Mouse (Mus musculus) stomach, embryonic 16.5 days (tissue): ENCODE results near the gene Fam72a. TPM values are rescaled to one million over a fixed set of nuclear protein-coding genes. Genes with fewer than 3 reads are reported as not detected.
"Not testable (repeated sequence)": the region's sequence is repeated elsewhere in the genome, so short reads cannot be mapped to it uniquely, and the experiment has no call there.

Experiments used
- ATAC-seq: fragments of 200-750 bp; cut with Nextera tagmentation; 2 replicates; pipeline ENCODE4 v1.8.0; 2017; ENCODE audit warnings: moderate number of reproducible peaks, moderate TSS enrichment; ENCODE audit not compliant: insufficient read depth, low FRiP score
- H3K27ac ChIP-seq: fragments of 300-500 bp; sonication (generic); 2 replicates; pipeline ENCODE4 v1.5.1; 2014; ENCODE audit warnings: low read length
- H3K27me3 ChIP-seq: fragments of 300-500 bp; sonication (generic); 2 replicates; pipeline ENCODE4 v1.6.1; 2014; ENCODE audit warnings: low read length, control low read depth, mixed read lengths; ENCODE audit not compliant: control insufficient read depth, insufficient read depth
- H3K36me3 ChIP-seq: fragments of 300-500 bp; sonication (generic); 2 replicates; pipeline ENCODE4 v1.6.1; 2014; ENCODE audit warnings: low read length; ENCODE audit not compliant: control insufficient read depth, insufficient read depth
- H3K4me1 ChIP-seq: fragments of 300-500 bp; sonication (generic); 2 replicates; pipeline ENCODE4 v1.6.1; 2014; ENCODE audit warnings: low read length, control low read depth, mixed read lengths; ENCODE audit not compliant: control insufficient read depth, insufficient read depth
- H3K4me2 ChIP-seq: fragments of 300-500 bp; sonication (generic); 2 replicates; pipeline ENCODE4 v1.6.1; 2014; ENCODE audit warnings: low read depth, low read length, mixed read lengths
- H3K4me3 ChIP-seq: fragments of 300-500 bp; sonication (generic); replicated peaks from 2 replicates; pipeline ENCODE4 v1.5.1; 2014; ENCODE audit warnings: mild to moderate bottlenecking, low read length
- H3K9ac ChIP-seq: fragments of 300-500 bp; sonication (generic); 2 replicates; pipeline ENCODE4 v1.6.1; 2014; ENCODE audit warnings: low read length
- H3K9me3 ChIP-seq: fragments of 300-500 bp; sonication (generic); replicated peaks from 2 replicates; pipeline ENCODE4 v1.6.1; 2016; ENCODE audit warnings: low read length, control low read depth; ENCODE audit not compliant: control insufficient read depth
- WGBS: fragments of 180-500 bp; shearing (Covaris S2); extraction: QIAGEN DNeasy Blood & Tissue Kit; methylation state at CpG from one replicate; pipeline ENCODE4 v1.1.7; 2014; 5-methylcytosine and 5-hydroxymethylcytosine counted together
- polyA plus RNA-seq: library from polyadenylated mRNA; unstranded; fragments of >200 nt; fragmentation: Nextera tagmentation; extraction: Ambion mirVana; gene quantifications from 2 replicates; pipeline ENCODE4 v1.2.1, GENCODE M21; 2015

Gene Fam72a
- polyA plus RNA-seq, 1 experiment from 2014 or later = 1.7 TPM

DNA sequence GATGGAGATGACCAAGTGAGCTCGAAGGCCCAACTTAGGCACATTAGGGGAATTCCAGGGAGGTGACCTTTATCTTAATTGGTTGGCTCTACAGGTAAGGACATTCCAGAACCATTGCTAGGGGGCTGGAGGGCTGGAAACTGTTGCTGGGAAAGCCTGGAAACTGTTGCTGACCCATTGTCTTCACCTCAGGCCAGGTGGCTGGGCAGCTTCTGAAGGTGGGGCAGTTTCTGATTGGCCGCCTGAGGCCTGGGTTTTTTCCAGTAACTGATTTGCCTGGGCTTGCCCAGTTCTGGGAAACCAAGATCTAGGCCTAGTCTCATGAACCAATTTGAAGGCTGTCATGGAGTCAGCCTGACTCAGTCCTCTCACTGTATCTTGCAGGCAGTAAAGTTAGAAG, 34.4 kb downstream of the Fam72a start:
- Histone ChIP-seq H3K4me1 (no peaks in the 10 kb centered on the region), H3K36me3 (no peaks in the 10 kb centered on the region), H3K4me3 (no peak overlapping the region), H3K4me2 (no peak overlapping the region), H3K9ac (no peak overlapping the region), H3K9me3 (no peaks in the 10 kb centered on the region), H3K27ac (no peak overlapping the region), H3K27me3 (no peaks in the 10 kb centered on the region)
- WGBS = 84% methylated on average over 2 of the region's 2 CpGs
- ATAC-seq = no peak

DNA sequence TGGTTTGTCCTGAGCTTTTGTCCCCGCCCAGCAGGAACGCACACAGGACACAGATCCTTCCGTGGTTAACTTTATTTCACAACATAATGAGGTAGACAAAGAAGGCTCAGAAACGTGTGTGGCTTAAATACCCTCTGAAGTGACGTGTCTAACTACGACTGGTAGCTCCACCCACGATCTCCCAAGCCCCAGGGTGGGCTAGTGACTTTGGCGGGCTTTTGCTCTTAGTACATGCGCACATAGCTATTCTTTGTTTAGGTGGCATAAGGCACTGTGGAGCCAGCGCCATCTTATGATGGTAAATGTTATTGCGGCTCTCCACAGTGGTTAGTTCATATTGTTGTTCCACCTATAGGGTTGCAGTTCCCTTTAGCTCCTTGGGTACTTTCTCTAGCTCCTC, 38.4 kb downstream of the Fam72a start:
- H3K4me2 ChIP-seq, H3K4me1 ChIP-seq, H3K36me3 ChIP-seq, H3K27me3 ChIP-seq, H3K27ac ChIP-seq, H3K9me3 ChIP-seq, H3K4me3 ChIP-seq, H3K9ac ChIP-seq, ATAC-seq: not testable (repeated sequence)
- 42% methylated on average over 11 of the region's 11 CpGs for WGBS

DNA sequence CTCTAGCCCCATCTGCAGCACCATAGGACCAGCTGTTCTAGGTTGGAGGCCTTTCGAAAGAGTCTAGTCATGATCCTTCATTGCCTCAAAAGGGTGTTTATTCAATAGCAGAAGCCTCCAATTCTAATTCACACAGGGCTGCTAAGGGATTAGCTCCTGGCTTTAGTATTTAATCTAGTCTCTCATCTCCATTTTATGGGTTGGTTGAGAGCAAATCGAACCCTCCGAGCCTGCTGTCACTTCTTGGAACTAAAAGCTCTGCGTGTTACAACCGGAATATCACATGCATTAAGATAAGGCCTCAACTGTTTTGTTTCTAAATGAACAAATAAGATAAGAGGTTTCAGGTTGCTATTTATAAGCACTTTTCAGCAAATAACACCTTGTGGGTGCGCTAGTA, 42.0 kb downstream of the Fam72a start:
- WGBS = 69% methylated on average over 6 of the region's 6 CpGs
- Histone ChIP-seq H3K4me3 (no peak overlapping the region), H3K9me3 (no peaks in the 10 kb centered on the region)

DNA sequence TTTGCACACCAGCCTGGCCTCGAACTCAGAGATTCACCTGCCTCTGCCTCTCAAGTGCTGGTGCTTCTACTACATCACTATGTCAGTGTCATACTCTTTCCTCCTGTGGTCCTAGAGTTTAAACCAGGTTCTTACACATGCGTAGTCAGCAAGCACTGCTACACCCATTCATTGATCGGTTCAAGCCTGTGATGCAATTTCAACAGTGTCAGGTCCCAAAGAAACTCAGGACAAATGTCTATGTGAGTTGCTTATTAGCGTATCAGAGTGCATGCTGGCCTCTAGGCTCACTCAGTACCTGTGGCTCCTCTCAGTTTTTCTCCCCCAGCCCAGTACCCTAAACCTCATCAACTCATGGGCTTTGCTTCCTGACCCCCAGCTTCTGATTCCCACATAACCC, 42.7 kb downstream of the Fam72a start:
- H3K4me1 ChIP-seq = no peaks in the 10 kb centered on the region
- H3K9ac ChIP-seq = no peak overlapping the region
- WGBS = 88% methylated on average over 4 of the region's 4 CpGs
- no peaks in the 10 kb centered on the region for H3K36me3 ChIP-seq
- no peak overlapping the region for H3K4me2 ChIP-seq
- ATAC-seq = no peak
- no peaks in the 10 kb centered on the region for H3K9me3 ChIP-seq
- no peak overlapping the region for H3K4me3 ChIP-seq
- H3K27me3 ChIP-seq = no peaks in the 10 kb centered on the region
- no peak overlapping the region for H3K27ac ChIP-seq

More for the DNA sequence above, 42.0 kb downstream of the Fam72a start:
- H3K27me3 ChIP-seq = no peaks in the 10 kb centered on the region
- no peaks in the 10 kb centered on the region for H3K4me1 ChIP-seq
- no peak for ATAC-seq
- no peak overlapping the region for H3K4me2 ChIP-seq
- no peak overlapping the region for H3K27ac ChIP-seq
- no peak overlapping the region for H3K9ac ChIP-seq
- H3K36me3 ChIP-seq = no peaks in the 10 kb centered on the region

DNA sequence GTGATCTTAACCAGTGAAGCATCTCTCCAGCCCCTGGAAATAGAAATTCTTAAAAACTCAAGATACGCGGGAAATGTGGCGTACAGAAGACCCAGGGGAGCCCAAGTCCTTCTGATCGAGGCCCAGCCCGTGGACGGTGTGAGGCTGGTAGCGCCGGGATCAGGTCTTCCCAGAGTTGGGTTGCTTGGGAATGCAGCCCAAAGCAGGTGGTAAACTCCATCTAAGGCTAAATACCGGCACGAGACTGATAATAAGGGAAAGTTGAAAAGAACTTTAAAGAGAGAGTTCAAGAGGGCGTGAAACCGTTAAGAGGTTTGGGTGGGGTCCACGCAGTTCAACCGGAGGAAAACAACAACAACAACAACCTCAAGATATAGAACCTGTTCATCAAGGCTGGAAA, 46.0 kb downstream of the Fam72a start:
- H3K9ac ChIP-seq = no peak overlapping the region
- 94% methylated on average over 14 of the region's 14 CpGs for WGBS
- peak; percentile 74; the same call in 1 of the 2 replicates for ATAC-seq

DNA sequence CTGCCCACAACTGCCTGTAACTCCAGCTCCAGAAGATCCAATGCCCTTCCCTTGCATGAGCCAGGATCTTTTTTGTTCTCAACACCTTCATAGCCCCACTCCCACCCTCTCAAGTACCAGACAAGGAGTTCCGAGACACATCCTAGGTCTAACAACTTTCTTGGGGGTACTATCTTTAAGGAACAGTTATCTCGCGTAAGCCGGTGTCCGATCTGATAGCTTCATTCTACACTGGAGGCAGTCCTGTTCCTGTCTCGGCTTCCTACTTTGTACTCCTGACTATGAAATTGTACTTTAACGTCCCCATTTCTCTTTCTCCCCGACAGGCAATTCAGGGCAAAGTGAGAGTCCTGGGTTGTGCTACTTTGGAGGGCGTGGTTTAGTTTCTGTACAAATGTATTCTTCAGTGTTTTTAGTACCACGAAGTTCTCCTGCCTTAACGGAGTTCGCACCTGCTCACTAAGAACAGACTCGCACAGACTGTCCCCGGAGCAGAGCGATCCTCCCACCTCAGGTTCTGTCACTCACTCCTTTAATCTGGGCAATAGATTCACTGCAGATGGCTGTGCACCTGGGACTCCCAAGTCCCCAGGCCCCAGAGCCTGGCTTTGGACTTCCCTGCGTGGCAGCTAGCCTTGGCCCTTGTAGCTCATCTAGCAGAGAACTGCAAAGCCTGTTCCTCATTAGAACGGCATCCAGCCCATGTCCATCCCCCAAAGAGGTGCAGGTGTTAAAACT, 51.4 kb downstream of the Fam72a start:
- no peaks in the 10 kb centered on the region for H3K36me3 ChIP-seq
- no peak overlapping the region for H3K4me2 ChIP-seq
- H3K27ac ChIP-seq = no peak overlapping the region
- no peak overlapping the region for H3K4me3 ChIP-seq
- no peak overlapping the region for H3K9ac ChIP-seq
- 75% methylated on average over 17 of the region's 17 CpGs for WGBS
- no peaks in the 10 kb centered on the region for H3K27me3 ChIP-seq
- no peaks in the 10 kb centered on the region for H3K9me3 ChIP-seq
- H3K4me1 ChIP-seq = no peaks in the 10 kb centered on the region
- no peak for ATAC-seq

More for the DNA sequence above, 46.0 kb downstream of the Fam72a start:
- Histone ChIP-seq H3K4me1 (no peaks in the 10 kb centered on the region), H3K27me3 (no peaks in the 10 kb centered on the region), H3K4me3 (no peak overlapping the region), H3K27ac (no peak overlapping the region), H3K4me2 (no peak overlapping the region), H3K36me3 (no peaks in the 10 kb centered on the region), H3K9me3 (no peaks in the 10 kb centered on the region)

DNA sequence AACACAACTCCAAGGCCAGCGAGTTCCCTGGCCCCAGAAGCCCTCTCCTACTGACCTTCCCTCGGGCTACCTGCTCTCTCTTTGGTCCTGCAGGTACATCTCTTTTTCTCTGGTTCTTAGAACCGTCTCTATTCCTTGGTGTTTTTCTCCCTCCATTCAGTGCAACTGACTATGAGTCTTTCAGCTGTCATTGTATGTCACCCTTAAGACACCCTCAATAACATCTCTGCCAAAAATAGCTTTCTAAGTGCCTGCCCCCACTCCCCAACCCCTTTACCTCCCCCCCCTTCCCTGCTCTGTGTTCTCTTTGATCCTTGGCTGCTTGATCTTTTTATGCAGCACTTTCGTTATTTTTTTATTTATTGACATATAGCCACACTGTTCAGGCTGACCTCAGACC, 52.7 kb downstream of the Fam72a start:
- no peaks in the 10 kb centered on the region for H3K9me3 ChIP-seq
- H3K4me3 ChIP-seq = no peak overlapping the region
- H3K9ac ChIP-seq = no peak overlapping the region
- 45% methylated on average over 4 of the region's 4 CpGs for WGBS
- H3K27me3 ChIP-seq = no peaks in the 10 kb centered on the region
- H3K36me3 ChIP-seq = no peaks in the 10 kb centered on the region
- no peak overlapping the region for H3K4me2 ChIP-seq
- ATAC-seq = no peak
- H3K27ac ChIP-seq = no peak overlapping the region
- H3K4me1 ChIP-seq = no peaks in the 10 kb centered on the region

DNA sequence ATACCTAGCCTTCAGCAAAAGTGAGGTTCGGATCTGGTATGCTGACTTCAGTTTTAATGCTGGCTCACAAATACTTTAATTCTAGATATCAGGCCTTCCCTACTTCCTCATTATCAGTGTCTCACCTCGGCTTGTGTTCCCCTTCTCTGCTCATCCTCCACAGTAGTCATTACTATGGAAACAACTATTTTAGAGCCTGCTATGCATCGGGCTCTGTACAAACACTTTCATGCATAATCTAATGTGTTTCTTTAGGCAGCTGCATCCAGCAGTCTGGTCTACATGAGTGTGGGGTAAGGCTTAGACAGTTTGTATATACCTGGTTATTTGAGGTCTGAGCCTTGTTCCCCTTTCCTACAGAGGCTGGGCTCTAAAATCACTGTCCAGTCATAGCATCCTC, 55.9 kb downstream of the Fam72a start:
- no peaks in the 10 kb centered on the region for H3K36me3 ChIP-seq
- no peaks in the 10 kb centered on the region for H3K27me3 ChIP-seq
- H3K9me3 ChIP-seq = no peaks in the 10 kb centered on the region
- 79% methylated on average over 3 of the region's 3 CpGs for WGBS
- H3K9ac ChIP-seq = no peak overlapping the region
- no peak for ATAC-seq
- H3K4me3 ChIP-seq = no peak overlapping the region
- H3K27ac ChIP-seq = no peak overlapping the region
- no peaks in the 10 kb centered on the region for H3K4me1 ChIP-seq
- no peak overlapping the region for H3K4me2 ChIP-seq

DNA sequence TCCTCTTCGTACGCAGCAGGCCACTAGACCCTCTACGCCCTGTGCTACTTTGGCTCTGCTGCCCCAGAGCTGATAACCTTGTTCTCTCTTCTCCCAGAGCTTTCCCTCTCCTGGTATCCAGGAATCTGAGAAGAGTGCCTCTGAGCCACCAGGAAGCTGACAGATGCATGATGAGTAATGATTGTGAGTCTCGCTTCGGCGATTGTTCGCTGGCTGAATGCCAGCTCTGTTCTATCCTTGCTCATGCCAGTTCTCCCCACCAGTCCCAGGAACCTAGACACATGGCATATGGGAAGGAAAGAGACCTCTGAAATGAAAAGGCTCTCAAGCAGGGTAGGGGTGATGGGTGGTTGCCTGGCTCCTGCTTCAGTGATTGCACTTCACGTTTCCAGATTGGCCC, 59.1 kb downstream of the Fam72a start:
- Histone ChIP-seq H3K4me1 (no peaks in the 10 kb centered on the region), H3K27me3 (no peaks in the 10 kb centered on the region), H3K36me3 (no peaks in the 10 kb centered on the region), H3K27ac (no peak overlapping the region), H3K9me3 (no peaks in the 10 kb centered on the region; the same call in 1 of the 2 replicates), H3K4me2 (no peak overlapping the region), H3K4me3 (no peak overlapping the region), H3K9ac (no peak overlapping the region)
- no peak for ATAC-seq
- 53% methylated on average over 8 of the region's 8 CpGs for WGBS
